In genomic region chr2:141863628-141864165, GRCm38 (mm10) we compare ENCODE assay signal across 16 mouse cellular contexts.
"Had no signal": no experiment of that assay in that cellular context is flagged by ENCODE, and none has a peak within 500 bp of the region (broad histone marks: within the 10 kb centered on the region; RNA-seq: fewer than 3 reads in every experiment).

No protein-coding gene starts in this region.

- H3K9ac ChIP-seq: liver, embryonic 15.5 days; lung, embryonic 14.5 days; neural tube, embryonic 12.5 days had no signal

- H3K27me3 ChIP-seq: liver, embryonic 15.5 days; neural tube, embryonic 12.5 days had no signal

- H3K4me2 ChIP-seq: liver, embryonic 11.5 days; liver, embryonic 15.5 days; lung, embryonic 14.5 days; neural tube, embryonic 12.5 days had no signal

- H3K27ac ChIP-seq: left cerebral cortex, adult 2 months; limb, embryonic 10.5 days; liver, embryonic 15.5 days; midbrain, embryonic 10.5 days; neural tube, embryonic 12.5 days had no signal

- DNase-seq: kidney, postnatal 10 days; kidney, postnatal 4 days; lung, embryonic 14.5 days; lung, postnatal 10 days; lung, postnatal 4 days; right cerebral cortex, postnatal 4 days; spleen, adult 18-20 months; thymus, adult 18-20 months; thymus, postnatal 14 days had no signal

- H3K36me3 ChIP-seq: limb, embryonic 10.5 days; liver, embryonic 15.5 days; midbrain, embryonic 10.5 days; neural tube, embryonic 12.5 days had no signal

- H3K4me3 ChIP-seq: left cerebral cortex, adult 2 months; limb, embryonic 10.5 days; liver, embryonic 15.5 days; midbrain, embryonic 10.5 days; myocyte; neural tube, embryonic 12.5 days had no signal

- H3K4me1 ChIP-seq: liver, embryonic 15.5 days; neural tube, embryonic 12.5 days had no signal

- H3K9me3 ChIP-seq: limb, embryonic 10.5 days; liver, embryonic 15.5 days; midbrain, embryonic 10.5 days; neural tube, embryonic 12.5 days had no signal
